Mouse (Mus musculus) stomach, embryonic 14.5 days (tissue): Measurements from ENCODE around the gene Pcdh20. TPM values are rescaled to one million over a fixed set of nuclear protein-coding genes. Genes with fewer than 3 reads are reported as not detected.

Source experiments
- ATAC-seq: fragments of 200-750 bp; cut with Nextera tagmentation; 2 replicates; pipeline ENCODE4 v1.8.0; 2017; ENCODE audit warnings: low read depth, moderate TSS enrichment; ENCODE audit not compliant: insufficient number of reproducible peaks, insufficient read depth, low FRiP score
- H3K27ac ChIP-seq: fragments of 300-500 bp; sonication (generic); 2 replicates; pipeline ENCODE4 v1.5.1; 2014; ENCODE audit warnings: mild to moderate bottlenecking, low read length, moderate library complexity, mixed read lengths
- H3K27me3 ChIP-seq: fragments of 300-500 bp; sonication (generic); 2 replicates; pipeline ENCODE4 v1.6.1; 2014; ENCODE audit warnings: low read length, control low read depth, mixed read lengths; ENCODE audit not compliant: control insufficient read depth, insufficient read depth
- H3K36me3 ChIP-seq: fragments of 300-500 bp; sonication (generic); 2 replicates; pipeline ENCODE4 v1.6.1; 2014; ENCODE audit warnings: mild to moderate bottlenecking, control low read depth, low read length, moderate library complexity, mixed read lengths; ENCODE audit not compliant: control insufficient read depth, insufficient read depth
- H3K4me1 ChIP-seq: fragments of 300-500 bp; sonication (generic); 2 replicates; pipeline ENCODE4 v1.6.1; 2014; ENCODE audit warnings: low read length, control low read depth, mixed read lengths; ENCODE audit not compliant: control insufficient read depth, insufficient read depth
- H3K4me2 ChIP-seq: fragments of 300-500 bp; sonication (generic); replicated peaks from 2 replicates; pipeline ENCODE4 v1.6.1; 2014; ENCODE audit warnings: low read depth, low read length, control low read depth
- H3K4me3 ChIP-seq: fragments of 300-500 bp; sonication (generic); 2 replicates; pipeline ENCODE4 v1.5.1; 2014; ENCODE audit warnings: low read depth, low read length, control low read depth
- H3K9ac ChIP-seq: fragments of 300-500 bp; sonication (generic); replicated peaks from 2 replicates; pipeline ENCODE4 v1.6.1; 2014; ENCODE audit warnings: low read depth, mild to moderate bottlenecking, control low read depth, low read length, moderate library complexity, mixed read lengths
- H3K9me3 ChIP-seq: fragments of 300-500 bp; sonication (generic); 2 replicates; pipeline ENCODE4 v1.6.1; 2016; ENCODE audit warnings: low read depth, low read length, control low read depth; ENCODE audit not compliant: control insufficient read depth
- WGBS: fragments of 180-500 bp; shearing (Covaris S2); extraction: QIAGEN DNeasy Blood & Tissue Kit; methylation state at CpG from one replicate; pipeline ENCODE4 v1.1.7; 2014; 5-methylcytosine and 5-hydroxymethylcytosine counted together
- polyA plus RNA-seq: library from polyadenylated mRNA; unstranded; fragments of >200 nt; fragmentation: Nextera tagmentation; extraction: Ambion mirVana; gene quantifications from 2 replicates; pipeline ENCODE4 v1.2.1, GENCODE M21; 2014

Gene Pcdh20
- polyA plus RNA-seq: 3.1 and 3.4 TPM in 2 replicates

GRCm38 (mm10) chr14:88470495-88471434 is at the start of gene Pcdh20:
Gene Pcdh20 (minus strand): TSS chr14:88471396.
- Histone ChIP-seq H3K27me3 (no peaks in the 10 kb centered on the region), H3K9ac (no peak within 1 kb of the TSS), H3K4me3 (peak within 1 kb of the TSS; percentile 44), H3K4me2 (peak within 1 kb of the TSS; percentile 77), H3K36me3 (no peaks in the 10 kb centered on the region), H3K4me1 (peaks cover 10% of the 10 kb centered on the region; the same call in 1 of the 2 replicates), H3K9me3 (no peaks in the 10 kb centered on the region), H3K27ac (no peak within 1 kb of the TSS)
- peak; percentile 70; the same call in 1 of the 2 replicates for ATAC-seq
- WGBS: 2% methylated on average over 29 of the region's 29 CpGs

- Histone ChIP-seq H3K4me2 (no peak overlapping the region), H3K9ac (no peak overlapping the region), H3K9me3 (no peaks in the 10 kb centered on the region), H3K27ac (no peak overlapping the region), H3K4me1 (no peaks in the 10 kb centered on the region), H3K36me3 (no peaks in the 10 kb centered on the region), H3K4me3 (no peak overlapping the region), H3K27me3 (no peaks in the 10 kb centered on the region)
- WGBS: 53% methylated on average over 3 of the region's 3 CpGs
- ATAC-seq: no peak
Observed at GRCm38 (mm10) chr14:88479909-88480308, 8.7 kb upstream of the Pcdh20 start.

GRCm38 (mm10) chr14:88469956-88470355 is 1.2 kb downstream of the Pcdh20 start:
- WGBS: 1% methylated on average over 9 of the region's 9 CpGs
- H3K27ac ChIP-seq: no peak overlapping the region
- peaks cover 10% of the 10 kb centered on the region; the same call in 1 of the 2 replicates for H3K4me1 ChIP-seq
- H3K36me3 ChIP-seq: no peaks in the 10 kb centered on the region
- peak overlapping the region; percentile 44 for H3K4me3 ChIP-seq
- ATAC-seq: no peak
- no peak overlapping the region for H3K9ac ChIP-seq
- peak overlapping the region; percentile 77 for H3K4me2 ChIP-seq
- H3K27me3 ChIP-seq: no peaks in the 10 kb centered on the region
- no peaks in the 10 kb centered on the region for H3K9me3 ChIP-seq

- H3K27me3 ChIP-seq: no peaks in the 10 kb centered on the region
- ATAC-seq: 0 out of 2 replicates have a peak, but pooled peaks have one; percentile 14
- H3K4me1 ChIP-seq: peaks cover 10% of the 10 kb centered on the region; the same call in 1 of the 2 replicates
- H3K9ac ChIP-seq: 0 out of 2 replicates have a peak overlapping the region, but pooled peaks have one; percentile 30
- no peaks in the 10 kb centered on the region for H3K9me3 ChIP-seq
- peak overlapping the region; percentile 44 for H3K4me3 ChIP-seq
- H3K36me3 ChIP-seq: no peaks in the 10 kb centered on the region
- peak overlapping the region; percentile 77 for H3K4me2 ChIP-seq
- H3K27ac ChIP-seq: no peak overlapping the region
- under 1% methylated on average over 18 of the region's 18 CpGs for WGBS
Observed at GRCm38 (mm10) chr14:88469361-88469760, 1.8 kb downstream of the Pcdh20 start.

GRCm38 (mm10) chr14:88466416-88466815 is 4.8 kb downstream of the Pcdh20 start:
- Histone ChIP-seq H3K4me1 (peaks cover 10% of the 10 kb centered on the region; the same call in 1 of the 2 replicates), H3K9me3 (no peaks in the 10 kb centered on the region), H3K4me2 (no peak overlapping the region), H3K4me3 (no peak overlapping the region), H3K36me3 (no peaks in the 10 kb centered on the region), H3K9ac (no peak overlapping the region), H3K27ac (no peak overlapping the region), H3K27me3 (no peaks in the 10 kb centered on the region)
- ATAC-seq: no peak
- WGBS: 89% methylated on average over 1 of the region's 1 CpGs

- Histone ChIP-seq H3K9ac (no peak overlapping the region), H3K9me3 (no peaks in the 10 kb centered on the region), H3K4me3 (no peak overlapping the region), H3K27ac (no peak overlapping the region), H3K4me1 (peaks cover 3% of the 10 kb centered on the region; the same call in 1 of the 2 replicates), H3K4me2 (no peak overlapping the region), H3K27me3 (no peaks in the 10 kb centered on the region), H3K36me3 (no peaks in the 10 kb centered on the region)
- WGBS: 72% methylated on average over 1 of the region's 1 CpGs
- no peak for ATAC-seq
Observed at GRCm38 (mm10) chr14:88464356-88464755, 6.8 kb downstream of the Pcdh20 start.

- H3K9me3 ChIP-seq: no peaks in the 10 kb centered on the region
- no peak overlapping the region for H3K4me3 ChIP-seq
- H3K4me2 ChIP-seq: no peak overlapping the region
- 56% methylated on average over 2 of the region's 2 CpGs for WGBS
- H3K27me3 ChIP-seq: no peaks in the 10 kb centered on the region
- no peak overlapping the region for H3K9ac ChIP-seq
- no peaks in the 10 kb centered on the region for H3K4me1 ChIP-seq
- H3K36me3 ChIP-seq: no peaks in the 10 kb centered on the region
- ATAC-seq: no peak
- H3K27ac ChIP-seq: no peak overlapping the region
Observed at GRCm38 (mm10) chr14:88463357-88463756, 7.8 kb downstream of the Pcdh20 start.

- Histone ChIP-seq H3K27me3 (no peaks in the 10 kb centered on the region), H3K4me1 (no peaks in the 10 kb centered on the region), H3K4me3 (no peak overlapping the region), H3K36me3 (no peaks in the 10 kb centered on the region), H3K9me3 (no peaks in the 10 kb centered on the region), H3K9ac (no peak overlapping the region), H3K4me2 (no peak overlapping the region), H3K27ac (no peak overlapping the region)
- WGBS: 77% methylated on average over 3 of the region's 3 CpGs
- ATAC-seq: no peak
Observed at GRCm38 (mm10) chr14:88462944-88463343, 8.3 kb downstream of the Pcdh20 start.
